Mouse (Mus musculus): ENCODE results near the gene Strn4. TPM values are rescaled to one million over a fixed set of nuclear protein-coding genes. Genes with fewer than 3 reads are reported as not detected.

Strn4 gene
- polyA plus RNA-seq, 1 experiment from 2014 or later = 74.8 TPM

DNA sequence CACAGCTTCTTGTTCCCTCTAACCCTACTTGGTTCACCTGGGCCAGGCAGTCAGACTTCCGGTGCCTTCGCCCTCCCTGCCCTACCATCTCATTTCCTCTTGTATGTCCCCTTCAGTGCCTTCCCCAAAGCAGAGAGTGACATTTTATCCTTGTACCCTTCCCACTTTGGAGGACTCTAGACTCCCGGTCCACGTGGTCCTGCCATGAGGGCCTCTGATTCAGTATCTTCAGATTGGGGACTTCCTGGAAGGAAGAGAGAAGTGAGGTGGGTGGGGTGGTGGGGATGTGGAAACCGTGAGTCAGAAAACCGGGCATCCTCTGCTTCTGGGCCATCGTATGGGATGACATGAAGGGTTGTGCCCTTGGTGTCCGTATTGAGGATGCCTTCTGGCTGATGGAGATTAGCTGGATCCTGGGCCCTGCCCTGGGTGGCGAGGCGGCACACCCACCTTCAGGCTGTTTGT, 32.4 kb upstream of the Strn4 start:
- H3K4me3 ChIP-seq (ENCODE audit: low read depth, low read length) = peak overlapping the region; percentile 72
- H3K27me3 ChIP-seq (replicated peaks; ENCODE audit: control insufficient read depth, insufficient read depth, low read length) = no peaks in the 10 kb centered on the region
- 11% methylated on average over 10 of the region's 10 CpGs for WGBS
- no peaks in the 10 kb centered on the region for H3K9me3 ChIP-seq (ENCODE audit: control insufficient read depth, low read length)
- H3K4me2 ChIP-seq = peak overlapping the region; percentile 79
- peaks cover 17% of the 10 kb centered on the region; the same call in 1 of the 2 replicates for H3K36me3 ChIP-seq (ENCODE audit: control insufficient read depth, insufficient read depth, low read length)
- H3K9ac ChIP-seq (ENCODE audit: low read depth, low read length) = peak overlapping the region; percentile 84
- H3K4me1 ChIP-seq (replicated peaks; ENCODE audit: control insufficient read depth, insufficient read depth, low read length) = peaks cover 21% of the 10 kb centered on the region
- peak overlapping the region; percentile 81 for H3K27ac ChIP-seq (ENCODE audit: low read depth, low read length)
- DNase-seq (ENCODE audit: low spot score) (peak; percentile 66), ATAC-seq (replicated peaks; ENCODE audit: low FRiP score) (peak; percentile 83)

DNA sequence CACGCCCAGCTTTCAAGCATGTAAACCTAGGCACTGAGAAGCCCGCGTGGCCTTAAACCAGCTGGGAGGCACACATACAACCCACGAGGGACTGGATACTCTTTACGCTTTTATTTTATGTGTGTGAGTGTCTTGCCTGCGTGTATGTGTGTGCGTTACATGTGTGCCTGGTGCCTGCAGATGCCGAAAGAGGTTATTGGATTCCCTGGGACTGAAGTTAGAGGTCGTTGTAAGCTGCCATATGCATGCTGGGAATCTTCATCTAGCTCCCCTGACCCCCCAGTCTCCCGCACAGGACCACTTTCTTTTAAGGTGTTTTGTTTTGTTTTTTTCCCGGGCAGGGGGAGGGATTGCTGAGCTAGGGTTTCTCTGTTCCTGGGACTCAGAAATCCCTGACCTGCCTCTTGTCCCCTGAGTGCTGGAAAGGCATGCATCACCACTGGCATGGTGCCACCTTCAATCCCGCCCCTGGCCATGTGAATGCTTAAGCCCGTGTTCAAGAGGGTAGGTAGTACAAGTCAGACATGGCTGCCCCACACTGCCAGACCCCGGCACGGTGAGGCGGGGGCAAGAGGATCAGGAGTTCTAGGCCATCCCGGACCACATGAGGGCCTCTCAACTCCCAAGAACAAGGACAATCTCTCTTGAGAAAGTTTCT, 31.8 kb upstream of the Strn4 start:
- no peaks in the 10 kb centered on the region for H3K27me3 ChIP-seq (replicated peaks; ENCODE audit: control insufficient read depth, insufficient read depth, low read length)
- ATAC-seq (replicated peaks; ENCODE audit: low FRiP score) (no peak), DNase-seq (ENCODE audit: low spot score) (no peak)
- peaks cover 21% of the 10 kb centered on the region for H3K4me1 ChIP-seq (replicated peaks; ENCODE audit: control insufficient read depth, insufficient read depth, low read length)
- peak overlapping the region; percentile 72 for H3K4me3 ChIP-seq (ENCODE audit: low read depth, low read length)
- peak overlapping the region; percentile 84 for H3K9ac ChIP-seq (ENCODE audit: low read depth, low read length)
- H3K9me3 ChIP-seq (ENCODE audit: control insufficient read depth, low read length) = no peaks in the 10 kb centered on the region
- peaks cover 17% of the 10 kb centered on the region; the same call in 1 of the 2 replicates for H3K36me3 ChIP-seq (ENCODE audit: control insufficient read depth, insufficient read depth, low read length)
- peak overlapping the region; percentile 79 for H3K4me2 ChIP-seq
- WGBS = 45% methylated on average over 17 of the region's 17 CpGs
- H3K27ac ChIP-seq (ENCODE audit: low read depth, low read length) = peak overlapping the region; percentile 81

DNA sequence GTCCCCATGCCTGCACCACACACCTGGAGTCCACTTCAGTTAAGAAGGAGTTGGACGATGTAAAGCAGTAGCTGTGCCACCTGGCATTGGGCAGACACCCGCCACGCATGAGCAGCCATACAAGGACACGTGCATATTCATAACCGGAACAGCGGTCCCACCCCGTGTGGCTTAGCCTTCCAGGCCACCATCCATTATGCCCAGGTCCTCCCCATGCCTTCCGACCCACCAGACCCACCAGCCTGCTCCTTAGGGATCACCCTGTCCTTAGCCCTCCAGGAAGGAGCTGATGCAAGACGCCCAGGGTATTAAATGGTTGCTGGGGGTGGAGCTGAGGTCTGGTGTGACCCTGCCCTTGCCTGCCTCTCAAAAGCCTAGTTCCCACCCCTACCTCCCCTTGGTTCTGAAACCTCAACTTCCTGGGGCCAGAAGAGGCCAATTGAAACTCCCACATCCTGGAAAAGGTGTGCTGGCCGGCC, 31.2 kb upstream of the Strn4 start:
- ATAC-seq (replicated peaks; ENCODE audit: low FRiP score) (no peak), DNase-seq (ENCODE audit: low spot score) (no peak)
- Histone ChIP-seq H3K9ac (ENCODE audit: low read depth, low read length) (peak overlapping the region; percentile 84), H3K27ac (ENCODE audit: low read depth, low read length) (peak overlapping the region; percentile 36; the same call in 1 of the 2 replicates), H3K4me3 (ENCODE audit: low read depth, low read length) (peak overlapping the region; percentile 72), H3K27me3 (replicated peaks; ENCODE audit: control insufficient read depth, insufficient read depth, low read length) (no peaks in the 10 kb centered on the region), H3K4me1 (replicated peaks; ENCODE audit: control insufficient read depth, insufficient read depth, low read length) (peaks cover 21% of the 10 kb centered on the region), H3K9me3 (ENCODE audit: control insufficient read depth, low read length) (no peaks in the 10 kb centered on the region), H3K4me2 (peak overlapping the region; percentile 79), H3K36me3 (ENCODE audit: control insufficient read depth, insufficient read depth, low read length) (peaks cover 17% of the 10 kb centered on the region; the same call in 1 of the 2 replicates)
- 66% methylated on average over 10 of the region's 10 CpGs for WGBS

DNA sequence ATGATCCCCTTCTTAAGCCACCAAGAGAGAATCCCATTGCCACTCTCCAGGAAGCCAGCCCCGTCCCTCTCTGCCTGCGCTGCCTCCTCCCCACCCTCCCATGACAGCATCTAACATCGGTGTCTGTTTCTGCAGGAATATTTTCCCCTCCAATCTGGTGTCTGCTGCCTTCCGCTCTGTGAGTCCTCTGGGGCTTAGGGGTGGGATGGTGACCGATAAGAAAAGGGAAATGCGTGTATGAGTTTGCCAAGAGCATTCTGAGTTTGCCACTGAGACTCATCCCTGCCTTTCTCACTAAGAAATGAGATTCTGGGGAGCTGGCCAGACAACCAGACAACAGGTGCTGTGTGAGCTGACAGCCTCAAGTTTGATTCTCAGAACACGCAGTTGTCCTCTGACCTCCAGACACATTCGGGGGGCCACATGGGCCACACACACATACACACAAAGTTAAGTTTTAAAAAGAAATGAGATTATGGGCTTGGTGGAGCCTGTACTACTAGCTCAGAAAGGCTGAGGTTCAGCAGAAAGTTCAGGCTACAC, 30.1 kb upstream of the Strn4 start:
- Histone ChIP-seq H3K27ac (ENCODE audit: low read depth, low read length) (no peak overlapping the region), H3K4me2 (peak overlapping the region; percentile 4; the same call in 1 of the 2 replicates), H3K9me3 (ENCODE audit: control insufficient read depth, low read length) (no peaks in the 10 kb centered on the region), H3K4me3 (ENCODE audit: low read depth, low read length) (no peak overlapping the region), H3K4me1 (replicated peaks; ENCODE audit: control insufficient read depth, insufficient read depth, low read length) (peaks cover 21% of the 10 kb centered on the region), H3K36me3 (ENCODE audit: control insufficient read depth, insufficient read depth, low read length) (peaks cover 17% of the 10 kb centered on the region; the same call in 1 of the 2 replicates), H3K27me3 (replicated peaks; ENCODE audit: control insufficient read depth, insufficient read depth, low read length) (no peaks in the 10 kb centered on the region), H3K9ac (ENCODE audit: low read depth, low read length) (no peak overlapping the region)
- WGBS = 76% methylated on average over 8 of the region's 8 CpGs
- ATAC-seq (replicated peaks; ENCODE audit: low FRiP score) (no peak), DNase-seq (ENCODE audit: low spot score) (no peak)

DNA sequence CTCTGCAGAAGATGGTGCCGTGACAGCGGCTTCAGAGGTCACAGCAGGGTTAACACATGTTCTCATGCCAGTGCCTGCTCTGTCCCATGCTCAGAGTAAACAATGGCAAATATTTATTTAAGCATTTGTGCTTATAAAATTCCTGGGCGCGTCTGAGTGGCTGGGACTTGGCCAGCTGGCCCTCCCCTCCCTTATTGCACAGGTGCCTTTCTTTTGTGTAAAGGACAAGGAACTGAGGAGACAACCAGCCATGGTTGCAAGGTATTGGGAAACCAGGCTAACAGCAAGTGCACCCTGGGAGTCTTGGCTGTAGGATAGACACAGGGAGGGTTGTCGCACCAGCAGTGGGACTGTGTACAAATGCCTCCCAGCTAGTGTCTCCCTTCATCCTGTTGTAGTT, 23.4 kb upstream of the Strn4 start:
- Histone ChIP-seq H3K9ac (ENCODE audit: low read depth, low read length) (no peak overlapping the region), H3K27ac (ENCODE audit: low read depth, low read length) (peak overlapping the region; percentile 33; the same call in 1 of the 2 replicates), H3K36me3 (ENCODE audit: control insufficient read depth, insufficient read depth, low read length) (peaks cover 23% of the 10 kb centered on the region), H3K4me2 (no peak overlapping the region), H3K4me1 (replicated peaks; ENCODE audit: control insufficient read depth, insufficient read depth, low read length) (peaks cover 5% of the 10 kb centered on the region), H3K9me3 (ENCODE audit: control insufficient read depth, low read length) (no peaks in the 10 kb centered on the region), H3K27me3 (replicated peaks; ENCODE audit: control insufficient read depth, insufficient read depth, low read length) (no peaks in the 10 kb centered on the region), H3K4me3 (ENCODE audit: low read depth, low read length) (no peak overlapping the region)
- WGBS = 70% methylated on average over 5 of the region's 5 CpGs
- no peak for ATAC-seq (replicated peaks; ENCODE audit: low FRiP score)
- no peak for DNase-seq (ENCODE audit: low spot score)

DNA sequence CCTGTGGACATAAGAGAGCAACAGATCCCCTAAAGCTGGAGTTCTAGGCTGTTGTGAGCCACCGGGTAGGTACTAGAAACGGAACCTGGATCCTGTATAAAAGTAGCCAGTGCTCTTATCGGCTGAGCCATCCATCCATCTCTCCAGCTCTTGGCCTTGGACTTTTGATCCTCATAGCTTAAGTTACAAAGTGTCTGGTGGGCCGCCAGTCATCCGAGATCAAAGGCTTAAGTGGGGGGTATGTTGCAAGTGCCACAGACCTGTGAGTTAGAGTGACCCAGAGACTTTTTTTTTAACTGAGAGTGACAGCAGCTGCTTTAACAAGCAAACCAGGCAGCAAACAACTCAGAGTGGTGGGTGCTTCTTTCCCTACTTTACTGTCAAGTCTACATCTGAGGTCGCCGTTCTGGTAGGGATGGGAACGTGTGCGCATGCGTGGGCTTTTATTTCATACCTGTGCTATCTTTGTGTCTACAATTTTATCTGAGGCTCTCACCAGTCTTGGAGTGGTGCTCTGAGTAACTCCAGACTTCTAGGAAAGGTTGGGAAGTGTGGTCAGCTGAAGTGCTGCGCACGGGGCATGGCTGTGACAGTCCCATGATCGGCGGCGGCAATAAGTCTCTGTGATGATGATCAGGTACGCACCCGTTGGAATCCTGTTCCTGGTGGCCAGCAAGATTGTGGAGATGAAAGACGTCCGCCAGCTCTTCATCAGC, 22.5 kb upstream of the Strn4 start:
- WGBS = 83% methylated on average over 19 of the region's 19 CpGs
- Histone ChIP-seq H3K36me3 (ENCODE audit: control insufficient read depth, insufficient read depth, low read length) (peaks cover 23% of the 10 kb centered on the region), H3K27me3 (replicated peaks; ENCODE audit: control insufficient read depth, insufficient read depth, low read length) (no peaks in the 10 kb centered on the region), H3K9ac (ENCODE audit: low read depth, low read length) (0 out of 2 replicates have a peak overlapping the region, but pooled peaks have one; percentile 12), H3K27ac (ENCODE audit: low read depth, low read length) (no peak overlapping the region; the same call in 1 of the 2 replicates), H3K4me1 (replicated peaks; ENCODE audit: control insufficient read depth, insufficient read depth, low read length) (peaks cover 5% of the 10 kb centered on the region), H3K4me2 (no peak overlapping the region; the same call in 1 of the 2 replicates), H3K9me3 (ENCODE audit: control insufficient read depth, low read length) (no peaks in the 10 kb centered on the region), H3K4me3 (ENCODE audit: low read depth, low read length) (no peak overlapping the region)
- no peak for DNase-seq (ENCODE audit: low spot score)
- no peak; the same call in 1 of the 2 replicates for ATAC-seq (replicated peaks; ENCODE audit: low FRiP score)

DNA sequence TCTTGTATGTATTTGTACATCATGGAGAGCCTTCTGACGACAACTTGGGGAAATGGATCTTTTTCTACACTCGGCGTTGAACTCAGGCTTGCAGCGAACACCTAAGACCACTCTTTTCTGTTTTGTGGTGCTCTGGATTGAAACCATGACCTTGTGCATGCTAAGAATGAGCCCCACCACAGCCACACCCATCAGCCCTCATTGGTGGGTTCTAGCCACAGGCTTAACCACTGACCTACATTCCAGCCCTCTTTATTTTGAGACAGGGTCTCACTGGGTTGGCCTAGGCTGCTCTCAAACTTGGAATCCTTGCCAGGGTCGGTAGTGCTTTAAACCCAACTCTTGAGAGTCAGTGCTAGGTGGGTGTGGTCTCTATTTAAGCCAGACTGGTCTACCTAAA, 20.8 kb upstream of the Strn4 start:
- 93% methylated on average over 5 of the region's 5 CpGs for WGBS
- Histone ChIP-seq H3K36me3 (ENCODE audit: control insufficient read depth, insufficient read depth, low read length) (peaks cover 27% of the 10 kb centered on the region), H3K9ac (ENCODE audit: low read depth, low read length) (no peak overlapping the region), H3K4me3 (ENCODE audit: low read depth, low read length) (no peak overlapping the region), H3K27ac (ENCODE audit: low read depth, low read length) (no peak overlapping the region), H3K9me3 (ENCODE audit: control insufficient read depth, low read length) (no peaks in the 10 kb centered on the region), H3K27me3 (replicated peaks; ENCODE audit: control insufficient read depth, insufficient read depth, low read length) (no peaks in the 10 kb centered on the region), H3K4me1 (replicated peaks; ENCODE audit: control insufficient read depth, insufficient read depth, low read length) (peaks cover 5% of the 10 kb centered on the region), H3K4me2 (no peak overlapping the region)
- no peak for DNase-seq (ENCODE audit: low spot score)
- no peak for ATAC-seq (replicated peaks; ENCODE audit: low FRiP score)

DNA sequence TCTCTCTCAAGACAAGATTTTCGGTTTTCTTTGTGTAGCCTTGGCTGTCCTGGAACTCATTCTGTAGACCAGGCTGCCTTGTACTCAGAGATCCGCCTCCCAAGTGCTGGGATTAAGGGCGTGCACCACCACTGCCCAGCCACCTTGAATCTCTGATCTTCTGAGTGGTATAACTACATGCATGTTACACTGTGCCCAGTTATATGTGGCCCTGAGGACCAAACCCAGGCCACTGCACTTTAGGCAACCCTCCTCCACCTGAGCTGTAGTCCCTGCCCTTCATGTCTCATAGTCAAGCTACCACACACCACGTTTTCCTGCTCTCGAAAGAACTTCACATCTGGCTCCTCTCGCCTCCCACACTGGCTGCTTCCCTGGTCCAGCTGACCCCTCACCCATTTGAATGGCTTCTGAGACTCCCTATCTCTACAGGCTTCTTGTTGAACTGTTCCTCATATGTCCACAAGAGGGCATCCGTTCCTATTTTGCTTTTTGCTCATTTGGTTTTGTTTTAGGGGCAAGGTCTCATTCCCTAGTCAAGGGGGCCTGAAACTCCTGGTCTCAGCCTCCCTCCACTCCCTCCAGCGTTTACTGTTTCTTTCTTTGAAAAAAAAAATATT, 11.2 kb upstream of the Strn4 start:
- no peak for DNase-seq (ENCODE audit: low spot score)
- Histone ChIP-seq H3K4me3 (ENCODE audit: low read depth, low read length) (no peak overlapping the region), H3K4me2 (no peak overlapping the region), H3K27ac (ENCODE audit: low read depth, low read length) (no peak overlapping the region), H3K27me3 (replicated peaks; ENCODE audit: control insufficient read depth, insufficient read depth, low read length) (no peaks in the 10 kb centered on the region), H3K36me3 (ENCODE audit: control insufficient read depth, insufficient read depth, low read length) (no peaks in the 10 kb centered on the region), H3K4me1 (replicated peaks; ENCODE audit: control insufficient read depth, insufficient read depth, low read length) (no peaks in the 10 kb centered on the region), H3K9me3 (ENCODE audit: control insufficient read depth, low read length) (no peaks in the 10 kb centered on the region), H3K9ac (ENCODE audit: low read depth, low read length) (no peak overlapping the region)
- peak; percentile 40; the same call in 1 of the 2 replicates for ATAC-seq (replicated peaks; ENCODE audit: low FRiP score)
- 32% methylated on average over 8 of the region's 8 CpGs for WGBS

All from liver, embryonic 11.5 days (tissue).